Mouse (Mus musculus): ENCODE measurements around the gene Clk1.
A peak's percentile ranks its signal among the peaks of the same experiment; 100 is the strongest.

The Clk1 gene

GRCm38 (mm10) chr1:58423371-58424248 lies at the start of gene Clk1:
Gene Clk1 (minus strand): TSS chr1:58424066.
- peak; percentile 97 to 99 for DNase-seq

- no peak for DNase-seq
These were observed 41.7 kb upstream of the Clk1 start for GRCm38 (mm10) chr1:58465561-58465960.

GRCm38 (mm10) chr1:58465042-58465441 lies 41.2 kb upstream of the Clk1 start:
- DNase-seq: no peak

GRCm38 (mm10) chr1:58463935-58464334 lies 40.1 kb upstream of the Clk1 start:
- DNase-seq: no peak

- DNase-seq: no peak
These were observed 36.7 kb upstream of the Clk1 start for GRCm38 (mm10) chr1:58460566-58460965.

- DNase-seq: no peak
These were observed 35.0 kb upstream of the Clk1 start for GRCm38 (mm10) chr1:58458867-58459266.

GRCm38 (mm10) chr1:58458175-58458574 lies 34.3 kb upstream of the Clk1 start:
- no peak for DNase-seq

- no peak for DNase-seq
These were observed 30.4 kb upstream of the Clk1 start for GRCm38 (mm10) chr1:58454316-58454715.

- DNase-seq: no peak
These were observed 24.5 kb upstream of the Clk1 start for GRCm38 (mm10) chr1:58448396-58448795.

- DNase-seq: no peak
These were observed 23.9 kb upstream of the Clk1 start for GRCm38 (mm10) chr1:58447766-58448165.

- DNase-seq: no peak
These were observed 22.0 kb upstream of the Clk1 start for GRCm38 (mm10) chr1:58445861-58446260.

- peak; percentile 91 to 93 for DNase-seq
These were observed 21.4 kb upstream of the Clk1 start, which contains the start of the genes Nif3l1 and Ppil3 for GRCm38 (mm10) chr1:58445143-58445722. Gene Nif3l1 (plus strand): TSS chr1:58445151. Gene Ppil3 (minus strand): TSS chr1:58445486.

- DNase-seq: no peak
These were observed 20.8 kb upstream of the Clk1 start for GRCm38 (mm10) chr1:58444691-58445090.

GRCm38 (mm10) chr1:58424551-58424950 lies 685 bp upstream of the Clk1 start:
- no peak for DNase-seq

- DNase-seq: peak in 1 of 2 experiments; percentile 54
These were observed 987 bp downstream of the Clk1 start for GRCm38 (mm10) chr1:58422879-58423278.

- no peak for DNase-seq
These were observed 2.9 kb downstream of the Clk1 start for GRCm38 (mm10) chr1:58420961-58421360.

GRCm38 (mm10) chr1:58420032-58420431 lies 3.8 kb downstream of the Clk1 start:
- no peak for DNase-seq

GRCm38 (mm10) chr1:58416048-58416447 lies 7.8 kb downstream of the Clk1 start:
- no peak for DNase-seq

GRCm38 (mm10) chr1:58415442-58415841 lies 8.4 kb downstream of the Clk1 start:
- no peak for DNase-seq

- DNase-seq: no peak
These were observed 13.1 kb downstream of the Clk1 start for GRCm38 (mm10) chr1:58410776-58411175.

GRCm38 (mm10) chr1:58410198-58410588 lies 13.7 kb downstream of the Clk1 start:
- DNase-seq: no peak

GRCm38 (mm10) chr1:58409553-58410197 lies 14.2 kb downstream of the Clk1 start:
- DNase-seq: no peak

- no peak for DNase-seq
These were observed 15.7 kb downstream of the Clk1 start for GRCm38 (mm10) chr1:58408141-58408540.

- no peak for DNase-seq
These were observed 16.5 kb downstream of the Clk1 start for GRCm38 (mm10) chr1:58407321-58407720.

All from lung, postnatal 4 days (tissue).